Mouse (Mus musculus): ENCODE measurements around the gene 1700014D04Rik. TPM values are rescaled to one million over a fixed set of nuclear protein-coding genes. Genes with fewer than 3 reads are reported as not detected.
"Not testable (repeated sequence)": the region's sequence is repeated elsewhere in the genome, so short reads cannot be mapped to it uniquely, and the experiment has no call there.

The 1700014D04Rik gene
- polyA plus RNA-seq, 1 experiment from 2014 or later, result 0.04 TPM

DNA sequence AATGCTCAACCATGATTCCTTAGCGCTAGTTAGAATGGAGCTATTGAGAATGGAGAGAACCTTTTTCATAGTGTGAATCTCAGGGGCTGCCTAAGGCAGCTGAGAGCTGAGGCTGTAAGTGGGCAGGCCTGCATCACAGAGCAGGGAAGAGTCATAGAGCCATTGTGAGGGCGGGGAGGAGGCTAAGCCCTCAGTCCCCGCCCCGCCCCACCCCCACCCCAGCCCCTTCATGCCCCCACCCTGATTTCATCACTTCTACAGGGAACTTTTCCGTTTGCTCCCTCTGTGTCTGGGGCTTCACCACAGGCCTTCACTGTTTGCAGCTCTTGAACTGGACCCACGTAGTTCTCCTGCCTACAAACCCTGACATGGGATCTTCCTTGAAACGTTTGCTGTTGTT lies 14.9 kb downstream of the 1700014D04Rik start, which contains the start of gene Spata31d1d:
TSS of gene Spata31d1d (minus strand) at position 101 of the 400 bp plus-strand sequence.
- Histone ChIP-seq H3K27ac (replicated peaks) (no peak within 1 kb of the TSS), H3K27me3 (ENCODE audit: low read depth, poor library complexity, severe bottlenecking) (peaks cover 23% of the 10 kb centered on the region), H3K9me3 (replicated peaks) (no peaks in the 10 kb centered on the region), H3K4me3 (no peak within 1 kb of the TSS), H3K4me1 (peaks cover 15% of the 10 kb centered on the region), H3K36me3 (no peaks in the 10 kb centered on the region)
- WGBS, result 38% methylated on average over 7 of the region's 7 CpGs
- no peak for DNase-seq (ENCODE audit: low spot score)

DNA sequence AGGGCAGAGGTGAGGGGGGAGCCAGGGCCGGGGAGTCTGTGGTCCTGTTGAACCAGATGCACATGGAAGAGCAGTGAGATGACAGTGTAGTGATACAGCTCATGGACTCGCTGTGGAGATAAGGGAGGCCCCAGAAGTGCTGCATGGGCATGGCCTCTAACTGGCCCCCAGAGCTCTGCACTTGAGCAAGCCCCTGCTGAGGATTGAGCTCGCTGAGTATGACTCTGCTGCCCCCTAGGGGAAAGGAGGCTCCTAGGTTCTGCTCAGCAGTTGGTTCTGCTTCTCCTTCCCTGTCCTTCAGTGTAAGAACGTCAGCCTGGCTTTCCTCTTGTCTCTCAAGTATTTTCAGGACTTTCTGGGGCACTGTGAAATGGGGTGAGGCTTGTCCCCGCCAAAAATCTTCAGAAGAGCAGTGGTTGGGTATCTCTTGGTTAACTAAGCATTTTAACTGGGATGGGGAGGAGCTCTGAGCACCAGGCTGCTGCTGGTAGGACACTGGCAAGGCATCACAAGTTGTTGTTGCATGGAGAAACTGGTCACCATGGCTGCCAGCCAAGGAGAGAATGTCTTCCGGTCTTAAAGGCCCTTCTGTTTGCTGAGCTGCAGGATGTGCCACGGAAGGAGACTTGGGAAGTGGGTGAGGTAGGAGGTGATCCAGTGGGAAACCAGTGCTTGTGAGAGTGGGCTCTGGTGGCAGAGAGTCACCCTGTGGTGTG lies 18.0 kb downstream of the 1700014D04Rik start:
- H3K36me3 ChIP-seq, result no peaks in the 10 kb centered on the region
- peak; percentile 82 for DNase-seq (ENCODE audit: low spot score)
- H3K9me3 ChIP-seq (replicated peaks), result no peaks in the 10 kb centered on the region
- H3K4me1 ChIP-seq, result peaks cover 20% of the 10 kb centered on the region
- peak overlapping the region; percentile 47; the same call in 1 of the 2 replicates for H3K27ac ChIP-seq (replicated peaks)
- 30% methylated on average over 7 of the region's 7 CpGs for WGBS
- H3K4me3 ChIP-seq, result no peak overlapping the region
- peaks cover 44% of the 10 kb centered on the region for H3K27me3 ChIP-seq (ENCODE audit: low read depth, poor library complexity, severe bottlenecking)

DNA sequence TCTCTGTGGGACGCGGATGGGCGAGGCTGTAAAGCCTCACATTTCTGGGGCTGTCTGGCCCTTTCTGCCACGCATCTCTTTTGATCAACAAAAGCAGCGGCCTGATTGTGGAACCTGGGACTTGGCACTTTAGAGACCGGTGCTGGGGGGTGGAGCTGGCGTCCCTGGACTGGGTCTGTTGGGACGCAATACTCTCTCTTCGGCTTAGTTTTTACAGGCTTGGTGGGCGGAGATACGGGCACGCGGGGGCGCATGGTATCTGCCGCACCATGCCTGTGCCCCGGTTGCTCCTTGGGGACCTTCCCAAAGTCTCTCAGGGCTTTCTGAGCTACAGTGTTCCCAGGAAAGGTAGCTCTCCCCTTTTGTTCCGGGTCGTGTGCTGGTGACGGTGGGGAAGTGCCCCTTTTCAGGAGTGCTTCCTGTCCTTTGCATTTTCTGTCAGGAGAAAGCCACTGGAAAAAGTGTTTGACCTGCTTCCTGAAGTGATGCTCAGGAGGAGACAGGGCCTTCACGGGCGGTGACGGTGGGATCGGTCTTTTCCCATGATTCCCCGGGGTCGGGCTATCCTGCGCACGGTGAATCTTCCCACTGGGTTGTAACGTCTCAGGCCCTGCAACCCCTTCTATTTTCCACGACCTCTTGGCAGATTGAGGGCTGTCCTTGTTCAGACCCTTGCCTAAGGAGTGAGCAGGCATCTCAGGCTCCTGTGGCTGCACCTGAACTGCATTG lies 20.2 kb downstream of the 1700014D04Rik start:
- 35% methylated on average over 29 of the region's 29 CpGs for WGBS
- peaks cover 44% of the 10 kb centered on the region for H3K27me3 ChIP-seq (ENCODE audit: low read depth, poor library complexity, severe bottlenecking)
- peaks cover 20% of the 10 kb centered on the region for H3K4me1 ChIP-seq
- H3K36me3 ChIP-seq, result no peaks in the 10 kb centered on the region
- DNase-seq (ENCODE audit: low spot score), result no peak
- no peak overlapping the region for H3K27ac ChIP-seq (replicated peaks)
- H3K4me3 ChIP-seq, result peak overlapping the region; percentile 21; the same call in 1 of the 2 replicates
- no peaks in the 10 kb centered on the region for H3K9me3 ChIP-seq (replicated peaks)

- 94% methylated on average over 1 of the region's 1 CpGs for WGBS
Observed at GRCm38 (mm10) chr13:59722089-59722488, 24.5 kb downstream of the 1700014D04Rik start.

GRCm38 (mm10) chr13:59719475-59719874 lies 27.1 kb downstream of the 1700014D04Rik start:
- H3K27me3 ChIP-seq (ENCODE audit: low read depth, poor library complexity, severe bottlenecking), result 0 out of 2 replicates have a peak, but pooled peaks cover 2% of the 10 kb centered on the region
- no peak for DNase-seq (ENCODE audit: low spot score)
- H3K9me3 ChIP-seq (replicated peaks), result no peaks in the 10 kb centered on the region
- 96% methylated on average over 1 of the region's 1 CpGs for WGBS
- H3K36me3 ChIP-seq, result no peaks in the 10 kb centered on the region
- no peak overlapping the region for H3K4me3 ChIP-seq
- H3K27ac ChIP-seq (replicated peaks), result no peak overlapping the region
- 0 out of 2 replicates have a peak, but pooled peaks cover 3% of the 10 kb centered on the region for H3K4me1 ChIP-seq

More at GRCm38 (mm10) chr13:59722089-59722488, 24.5 kb downstream of the 1700014D04Rik start:
- DNase-seq (ENCODE audit: low spot score); H3K9me3 ChIP-seq (replicated peaks); H3K27ac ChIP-seq (replicated peaks); H3K36me3 ChIP-seq; H3K4me3 ChIP-seq: not testable (repeated sequence)
- peaks cover 13% of the 10 kb centered on the region for H3K4me1 ChIP-seq
- H3K27me3 ChIP-seq (ENCODE audit: low read depth, poor library complexity, severe bottlenecking), result peaks cover 25% of the 10 kb centered on the region

- 43% methylated on average over 6 of the region's 6 CpGs for WGBS
- not testable (repeated sequence) for H3K9me3 ChIP-seq (replicated peaks)
Observed at GRCm38 (mm10) chr13:59718857-59719440, 27.6 kb downstream of the 1700014D04Rik start.

GRCm38 (mm10) chr13:59713710-59714109 lies 32.8 kb downstream of the 1700014D04Rik start:
- Histone ChIP-seq H3K27ac (replicated peaks) (no peak overlapping the region), H3K27me3 (ENCODE audit: low read depth, poor library complexity, severe bottlenecking) (peaks cover 8% of the 10 kb centered on the region; the same call in 1 of the 2 replicates)
- WGBS, result 63% methylated on average over 3 of the region's 3 CpGs

More at GRCm38 (mm10) chr13:59718857-59719440, 27.6 kb downstream of the 1700014D04Rik start:
- not testable (repeated sequence) for H3K36me3 ChIP-seq; DNase-seq (ENCODE audit: low spot score); H3K27ac ChIP-seq (replicated peaks); H3K4me3 ChIP-seq; H3K4me1 ChIP-seq; H3K27me3 ChIP-seq (ENCODE audit: low read depth, poor library complexity, severe bottlenecking)

DNA sequence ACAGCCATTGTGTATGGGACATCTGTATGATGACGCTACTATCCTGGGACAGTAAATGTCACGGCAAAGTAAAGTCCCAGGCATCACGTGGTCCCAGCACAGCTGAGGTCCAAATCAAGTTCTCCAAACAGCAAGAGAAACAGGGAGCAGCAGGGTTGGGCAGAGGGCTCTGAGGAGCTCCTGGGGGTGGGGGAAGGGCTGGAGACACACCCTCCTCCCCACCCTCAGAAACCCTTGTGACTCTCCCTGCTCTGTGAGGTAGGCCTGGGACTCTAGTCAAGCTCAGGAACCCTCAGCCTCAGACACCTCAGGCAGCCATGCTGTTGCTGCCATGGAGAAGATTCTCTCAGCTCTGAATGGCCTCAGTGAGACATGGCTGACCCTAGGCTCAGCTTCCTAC lies 34.6 kb downstream of the 1700014D04Rik start, which contains the start of gene Spata31d1b:
TSS of gene Spata31d1b (plus strand) at position 301 of the 400 bp plus-strand sequence.
- not testable (repeated sequence) for H3K27me3 ChIP-seq (ENCODE audit: low read depth, poor library complexity, severe bottlenecking); H3K9me3 ChIP-seq (replicated peaks); H3K27ac ChIP-seq (replicated peaks); H3K36me3 ChIP-seq; H3K4me1 ChIP-seq; H3K4me3 ChIP-seq; DNase-seq (ENCODE audit: low spot score)
- 78% methylated on average over 3 of the region's 3 CpGs for WGBS

More at GRCm38 (mm10) chr13:59713710-59714109, 32.8 kb downstream of the 1700014D04Rik start:
- Histone ChIP-seq H3K36me3 (no peaks in the 10 kb centered on the region), H3K9me3 (replicated peaks) (no peaks in the 10 kb centered on the region), H3K4me1 (peaks cover 4% of the 10 kb centered on the region), H3K4me3 (no peak overlapping the region)
- no peak for DNase-seq (ENCODE audit: low spot score)

GRCm38 (mm10) chr13:59710230-59710629 lies 36.3 kb downstream of the 1700014D04Rik start, which contains the start of gene Spata31d1a:
Gene Spata31d1a, minus strand, starts transcription at chr13:59710330.
- Histone ChIP-seq H3K9me3 (replicated peaks) (no peaks in the 10 kb centered on the region), H3K27me3 (ENCODE audit: low read depth, poor library complexity, severe bottlenecking) (peaks cover 8% of the 10 kb centered on the region; the same call in 1 of the 2 replicates), H3K36me3 (no peaks in the 10 kb centered on the region), H3K27ac (replicated peaks) (no peak within 1 kb of the TSS), H3K4me1 (peaks cover 4% of the 10 kb centered on the region), H3K4me3 (no peak within 1 kb of the TSS)
- no peak for DNase-seq (ENCODE audit: low spot score)
- WGBS, result 92% methylated on average over 15 of the region's 15 CpGs

GRCm38 (mm10) chr13:59704562-59704961 lies 42.0 kb downstream of the 1700014D04Rik start:
- Histone ChIP-seq H3K9me3 (replicated peaks) (no peaks in the 10 kb centered on the region), H3K27ac (replicated peaks) (peak overlapping the region; percentile 42), H3K27me3 (ENCODE audit: low read depth, poor library complexity, severe bottlenecking) (peaks cover 20% of the 10 kb centered on the region), H3K4me1 (peaks cover 15% of the 10 kb centered on the region), H3K36me3 (no peaks in the 10 kb centered on the region), H3K4me3 (no peak overlapping the region)
- 67% methylated on average over 12 of the region's 12 CpGs for WGBS
- DNase-seq (ENCODE audit: low spot score), result peak; percentile 20

- WGBS, result 86% methylated on average over 12 of the region's 12 CpGs
- Histone ChIP-seq H3K36me3 (no peaks in the 10 kb centered on the region), H3K4me1 (peaks cover 15% of the 10 kb centered on the region), H3K4me3 (no peak overlapping the region), H3K9me3 (replicated peaks) (no peaks in the 10 kb centered on the region), H3K27me3 (ENCODE audit: low read depth, poor library complexity, severe bottlenecking) (peaks cover 20% of the 10 kb centered on the region), H3K27ac (replicated peaks) (no peak overlapping the region)
- DNase-seq (ENCODE audit: low spot score), result no peak
Observed at GRCm38 (mm10) chr13:59703514-59703913, 43.0 kb downstream of the 1700014D04Rik start.

GRCm38 (mm10) chr13:59700137-59700536 lies 46.4 kb downstream of the 1700014D04Rik start:
- H3K4me1 ChIP-seq, result peaks cover 15% of the 10 kb centered on the region
- WGBS, result 59% methylated on average over 1 of the region's 1 CpGs
- H3K27me3 ChIP-seq (ENCODE audit: low read depth, poor library complexity, severe bottlenecking), result peaks cover 37% of the 10 kb centered on the region
- not testable (repeated sequence) for H3K9me3 ChIP-seq (replicated peaks); H3K36me3 ChIP-seq; H3K27ac ChIP-seq (replicated peaks); H3K4me3 ChIP-seq; DNase-seq (ENCODE audit: low spot score)

Data from midbrain, embryonic 10.5 days (tissue).